Mouse (Mus musculus) lung, postnatal 0 days (tissue): ENCODE measurements around the gene Mrpl23.

ENCODE experiments used
- CTCF ChIP-seq: IDR thresholded peaks from 2 replicates; pipeline ENCODE4 v1.5.1; 2016; ENCODE audit warnings: antibody characterized with exemption, mild to moderate bottlenecking
- EP300 ChIP-seq: IDR thresholded peaks from 2 replicates; pipeline ENCODE4 v1.6.1; 2016; ENCODE audit warnings: antibody characterized with exemption, mild to moderate bottlenecking, control low read depth

DNA sequence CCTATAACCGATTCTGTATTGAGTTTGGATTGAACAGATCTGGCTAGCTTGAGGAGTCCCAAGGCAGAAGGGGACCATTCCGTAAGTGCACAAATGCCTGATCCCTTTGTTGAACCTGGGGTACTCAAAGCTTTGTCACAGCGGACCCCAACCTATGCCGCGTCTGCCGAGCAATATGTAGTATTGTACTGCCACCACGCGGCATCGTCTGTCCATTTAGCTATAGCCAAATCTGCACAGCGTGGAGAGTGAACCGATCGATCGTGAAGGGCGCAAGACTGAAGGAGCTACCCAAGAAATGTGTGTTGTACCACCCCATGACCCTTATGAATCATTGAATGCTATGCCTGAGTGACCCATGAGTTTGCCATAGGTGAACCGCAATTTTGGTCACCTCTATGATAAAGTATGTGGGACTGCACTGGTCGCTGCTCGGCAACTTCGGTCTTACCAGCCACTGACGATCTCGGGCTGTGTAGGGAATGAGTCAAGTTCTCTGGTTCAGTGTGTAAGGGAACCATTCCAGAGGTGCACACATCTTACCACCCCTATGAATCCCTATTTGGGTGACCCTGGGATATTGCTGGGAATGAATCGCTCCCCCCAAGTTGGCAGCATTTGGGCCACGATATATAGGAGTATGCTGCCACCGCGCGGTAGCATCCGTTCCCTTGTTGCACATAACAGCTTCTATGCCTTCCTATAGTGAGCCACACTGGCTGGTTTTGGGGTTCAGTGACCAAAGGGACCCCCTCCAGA is 47.8 kb downstream of the Mrpl23 start:
- TF ChIP-seq CTCF (peak; percentile 75), EP300 (no peak)
